Mouse (Mus musculus): ENCODE data around the gene Polr3a. TPM values are rescaled to one million over a fixed set of nuclear protein-coding genes. Genes with fewer than 3 reads are reported as not detected.
"Not testable (repeated sequence)": the region's sequence is repeated elsewhere in the genome, so short reads cannot be mapped to it uniquely, and the experiment has no call there.

Gene Polr3a
- polyA plus RNA-seq, 1 experiment from 2014 or later: 13.3 TPM

- no peak for ATAC-seq (replicated peaks; ENCODE audit: extremely low read depth, insufficient read depth, low FRiP score)
- Histone ChIP-seq H3K4me2 (ENCODE audit: low read depth, low read length) (peak overlapping the region; percentile 87), H3K36me3 (ENCODE audit: control insufficient read depth, insufficient read depth) (peaks cover 21% of the 10 kb centered on the region), H3K27me3 (ENCODE audit: control insufficient read depth, insufficient read depth, low read length) (no peaks in the 10 kb centered on the region), H3K4me1 (ENCODE audit: control insufficient read depth, insufficient read depth, low read length) (peaks cover 11% of the 10 kb centered on the region), H3K27ac (ENCODE audit: low read length) (no peak overlapping the region; the same call in 1 of the 2 replicates), H3K9me3 (replicated peaks; ENCODE audit: control insufficient read depth, low read length) (no peaks in the 10 kb centered on the region), H3K4me3 (ENCODE audit: low read length) (peak overlapping the region; percentile 94), H3K9ac (ENCODE audit: low read length) (peak overlapping the region; percentile 90)
- 6% methylated on average over 13 of the region's 13 CpGs for WGBS
These were observed 554 bp downstream of the Polr3a start for GRCm38 (mm10) chr14:24486241-24486767.

DNA sequence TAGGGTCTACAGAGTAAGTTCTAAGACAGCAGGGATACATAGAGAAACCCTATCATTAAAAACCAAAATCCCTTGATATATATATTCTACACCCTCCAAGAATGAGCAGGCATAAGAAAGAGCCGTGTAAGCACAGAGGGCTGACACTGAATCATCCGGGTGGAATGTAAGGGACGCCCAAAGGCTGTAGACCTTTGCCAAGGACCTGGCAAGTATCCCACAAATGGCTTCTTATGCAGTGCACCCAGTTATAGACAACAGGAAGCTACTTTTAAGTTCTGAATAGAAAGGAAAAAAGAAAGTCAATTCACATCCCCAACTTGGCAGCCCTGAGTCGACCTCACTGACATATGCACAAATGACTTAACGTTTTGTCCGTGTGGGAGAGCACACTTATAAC is 18.1 kb downstream of the Polr3a start:
- Histone ChIP-seq H3K9ac (ENCODE audit: low read length) (no peak overlapping the region), H3K4me3 (ENCODE audit: low read length) (no peak overlapping the region), H3K27ac (ENCODE audit: low read length) (no peak overlapping the region), H3K9me3 (replicated peaks; ENCODE audit: control insufficient read depth, low read length) (no peaks in the 10 kb centered on the region), H3K4me2 (ENCODE audit: low read depth, low read length) (no peak overlapping the region), H3K27me3 (ENCODE audit: control insufficient read depth, insufficient read depth, low read length) (no peaks in the 10 kb centered on the region), H3K4me1 (ENCODE audit: control insufficient read depth, insufficient read depth, low read length) (no peaks in the 10 kb centered on the region), H3K36me3 (ENCODE audit: control insufficient read depth, insufficient read depth) (peaks cover 65% of the 10 kb centered on the region)
- no peak for ATAC-seq (replicated peaks; ENCODE audit: extremely low read depth, insufficient read depth, low FRiP score)
- whole genome bisulfite sequencing: 82% methylated on average over 6 of the region's 6 CpGs

DNA sequence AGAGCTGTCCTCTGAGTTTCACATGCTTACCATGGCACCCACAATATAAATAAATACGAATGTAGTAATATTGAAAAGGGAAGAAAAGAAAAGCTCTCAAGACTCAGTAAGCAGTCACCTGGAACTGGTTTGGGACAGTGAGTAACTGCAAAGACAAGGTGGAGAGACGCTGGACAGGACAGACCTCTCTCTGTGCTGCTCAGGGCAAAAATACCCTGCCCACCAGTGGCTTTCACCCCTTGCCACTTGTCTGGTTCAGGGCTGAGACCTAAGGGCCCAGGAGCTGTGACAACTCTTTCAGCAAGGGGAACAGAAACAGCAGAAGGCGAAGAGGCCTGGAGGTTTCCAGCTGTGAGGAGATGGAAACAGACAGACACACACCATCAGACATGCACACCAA is 28.7 kb downstream of the Polr3a start:
- no peak for ATAC-seq (replicated peaks; ENCODE audit: extremely low read depth, insufficient read depth, low FRiP score)
- H3K4me2 ChIP-seq (ENCODE audit: low read depth, low read length): no peak overlapping the region
- H3K36me3 ChIP-seq (ENCODE audit: control insufficient read depth, insufficient read depth): peaks cover 66% of the 10 kb centered on the region
- H3K4me1 ChIP-seq (ENCODE audit: control insufficient read depth, insufficient read depth, low read length): no peaks in the 10 kb centered on the region
- H3K9me3 ChIP-seq (replicated peaks; ENCODE audit: control insufficient read depth, low read length): no peaks in the 10 kb centered on the region
- no peak overlapping the region for H3K4me3 ChIP-seq (ENCODE audit: low read length)
- H3K27me3 ChIP-seq (ENCODE audit: control insufficient read depth, insufficient read depth, low read length): no peaks in the 10 kb centered on the region
- no peak overlapping the region for H3K9ac ChIP-seq (ENCODE audit: low read length)
- WGBS: 78% methylated on average over 3 of the region's 3 CpGs
- H3K27ac ChIP-seq (ENCODE audit: low read length): no peak overlapping the region

- H3K27ac ChIP-seq (ENCODE audit: low read length); H3K9me3 ChIP-seq (replicated peaks; ENCODE audit: control insufficient read depth, low read length); H3K4me3 ChIP-seq (ENCODE audit: low read length); H3K27me3 ChIP-seq (ENCODE audit: control insufficient read depth, insufficient read depth, low read length); ATAC-seq (replicated peaks; ENCODE audit: extremely low read depth, insufficient read depth, low FRiP score); H3K9ac ChIP-seq (ENCODE audit: low read length); H3K4me1 ChIP-seq (ENCODE audit: control insufficient read depth, insufficient read depth, low read length); H3K4me2 ChIP-seq (ENCODE audit: low read depth, low read length): not testable (repeated sequence)
- peaks cover 14% of the 10 kb centered on the region for H3K36me3 ChIP-seq (ENCODE audit: control insufficient read depth, insufficient read depth)
- 60% methylated on average over 4 of the region's 4 CpGs for WGBS
These were observed 43.3 kb downstream of the Polr3a start for GRCm38 (mm10) chr14:24443529-24443928.

Other genes starting within 250 kb of the Polr3a start
- gene Dlg5, start 241.1 kb downstream of the Polr3a start, polyA plus RNA-seq (2015; fragmentation: Nextera tagmentation; extraction: Ambion mirVana): 5.2 and 6.8 TPM in 2 replicates
- 0.11 TPM in 1 of 2 replicates, not detected in the other for gene E330034G19Rik, start 193.8 kb downstream of the Polr3a start, polyA plus RNA-seq (2015; fragmentation: Nextera tagmentation; extraction: Ambion mirVana)
- 463 and 565 TPM in 2 replicates for gene Rps24, start 67 bp upstream of the Polr3a start, polyA plus RNA-seq (2015; fragmentation: Nextera tagmentation; extraction: Ambion mirVana)

Data from heart, embryonic 16.5 days (tissue).